Mouse (Mus musculus) midbrain, postnatal 0 days (tissue): ENCODE measurements around the gene Alg2. TPM values are rescaled to one million over a fixed set of nuclear protein-coding genes. Genes with fewer than 3 reads are reported as not detected.

Source experiments
- ATAC-seq: fragments of 200-750 bp; cut with Nextera tagmentation; 2 replicates; pipeline ENCODE4 v1.8.0; 2017; ENCODE audit warnings: moderate number of reproducible peaks, mild to moderate bottlenecking, moderate TSS enrichment, moderate library complexity; ENCODE audit not compliant: low FRiP score
- DNase-seq: peaks from one replicate; pipeline ENCODE4 v3.0.0-alpha.2; 2015; ENCODE audit warnings: low spot score
- H3K27ac ChIP-seq: fragments of 300-500 bp; sonication (generic); 2 replicates; pipeline ENCODE4 v1.5.1; 2014; ENCODE audit warnings: low read depth, mild to moderate bottlenecking, low read length, mixed read lengths
- H3K27me3 ChIP-seq: fragments of 300-500 bp; sonication (generic); 2 replicates; pipeline ENCODE4 v1.6.1; 2014; ENCODE audit warnings: low read length, control low read depth, mixed read lengths; ENCODE audit not compliant: insufficient read depth
- H3K36me3 ChIP-seq: fragments of 300-500 bp; sonication (generic); 2 replicates; pipeline ENCODE4 v1.6.1; 2014; ENCODE audit warnings: low read length, control low read depth, mixed read lengths; ENCODE audit not compliant: insufficient read depth
- H3K4me1 ChIP-seq: fragments of 300-500 bp; sonication (generic); 2 replicates; pipeline ENCODE4 v1.6.1; 2014; ENCODE audit warnings: mild to moderate bottlenecking, control low read depth, antibody characterized with exemption, low read length, mixed read lengths; ENCODE audit not compliant: insufficient read depth
- H3K4me2 ChIP-seq: fragments of 300-500 bp; sonication (generic); 2 replicates; pipeline ENCODE4 v1.6.1; 2014; ENCODE audit warnings: low read depth, mild to moderate bottlenecking, low read length, mixed read lengths; ENCODE audit not compliant: poor library complexity, severe bottlenecking
- H3K4me3 ChIP-seq: fragments of 300-500 bp; sonication (generic); 2 replicates; pipeline ENCODE4 v1.5.1; 2014; ENCODE audit warnings: low read depth, mild to moderate bottlenecking, low read length, moderate library complexity
- H3K9ac ChIP-seq: fragments of 300-500 bp; sonication (generic); replicated peaks from 2 replicates; pipeline ENCODE4 v1.6.1; 2014; ENCODE audit warnings: mild to moderate bottlenecking, low read length, moderate library complexity, mixed read lengths; ENCODE audit not compliant: poor library complexity, severe bottlenecking
- H3K9me3 ChIP-seq: fragments of 300-500 bp; sonication (generic); 2 replicates; pipeline ENCODE4 v1.6.1; 2016; ENCODE audit warnings: low read length, control low read depth
- CTCF ChIP-seq: IDR thresholded peaks from 2 replicates; pipeline ENCODE4 v1.5.1; 2016; ENCODE audit warnings: antibody characterized with exemption, mild to moderate bottlenecking
- WGBS: fragments of 180-500 bp; shearing (Covaris S2); extraction: QIAGEN DNeasy Blood & Tissue Kit; methylation state at CpG from one replicate; pipeline ENCODE4 v1.1.7; 2014; 5-methylcytosine and 5-hydroxymethylcytosine counted together
- polyA plus RNA-seq: library from polyadenylated mRNA; unstranded; fragments of >200 nt; fragmentation: Nextera tagmentation; extraction: Ambion mirVana; gene quantifications from 2 replicates; pipeline ENCODE4 v1.2.1, GENCODE M21; 2015
- total RNA-seq: library from RNA; depleted of rRNA; stranded (reverse); fragments of >200 nt; gene quantifications from 2 replicates; pipeline ENCODE4 v1.2.3, GENCODE M21; 2014

Alg2 gene
- total and polyA plus RNA-seq, 2 experiments from 2014 or later = 259 to 344 TPM

GRCm38 (mm10) chr4:47435131-47435530 is 39.0 kb downstream of the Alg2 start:
- Histone ChIP-seq H3K9ac (no peak overlapping the region), H3K4me1 (0 out of 2 replicates have a peak, but pooled peaks cover 3% of the 10 kb centered on the region), H3K36me3 (no peaks in the 10 kb centered on the region), H3K27ac (no peak overlapping the region), H3K9me3 (no peaks in the 10 kb centered on the region), H3K4me3 (no peak overlapping the region), H3K27me3 (no peaks in the 10 kb centered on the region), H3K4me2 (no peak overlapping the region)
- TF ChIP-seq CTCF = no peak
- DNase-seq (no peak), ATAC-seq (no peak)
- 56% methylated on average over 12 of the region's 12 CpGs for WGBS

GRCm38 (mm10) chr4:47432766-47433165 is 41.4 kb downstream of the Alg2 start:
- Histone ChIP-seq H3K27ac (no peak overlapping the region), H3K4me1 (0 out of 2 replicates have a peak, but pooled peaks cover 3% of the 10 kb centered on the region), H3K36me3 (no peaks in the 10 kb centered on the region), H3K4me3 (no peak overlapping the region), H3K9ac (no peak overlapping the region), H3K27me3 (no peaks in the 10 kb centered on the region), H3K9me3 (0 out of 2 replicates have a peak, but pooled peaks cover 5% of the 10 kb centered on the region), H3K4me2 (no peak overlapping the region)
- no peak for TF ChIP-seq CTCF
- 86% methylated on average over 7 of the region's 7 CpGs for WGBS
- ATAC-seq (no peak), DNase-seq (no peak)

GRCm38 (mm10) chr4:47431081-47431480 is 43.1 kb downstream of the Alg2 start:
- WGBS = 86% methylated on average over 5 of the region's 5 CpGs
- H3K4me2 ChIP-seq = no peak overlapping the region
- no peak for TF ChIP-seq CTCF

GRCm38 (mm10) chr4:47430557-47430956 is 43.6 kb downstream of the Alg2 start:
- no peak overlapping the region for H3K4me2 ChIP-seq
- 82% methylated on average over 6 of the region's 6 CpGs for WGBS
- ATAC-seq = no peak

More at GRCm38 (mm10) chr4:47431081-47431480, 43.1 kb downstream of the Alg2 start:
- Histone ChIP-seq H3K9ac (no peak overlapping the region), H3K9me3 (0 out of 2 replicates have a peak, but pooled peaks cover 5% of the 10 kb centered on the region), H3K27me3 (no peaks in the 10 kb centered on the region), H3K4me1 (no peaks in the 10 kb centered on the region), H3K27ac (no peak overlapping the region), H3K4me3 (no peak overlapping the region), H3K36me3 (no peaks in the 10 kb centered on the region)
- ATAC-seq (no peak), DNase-seq (no peak)

GRCm38 (mm10) chr4:47427606-47428005 is 46.5 kb downstream of the Alg2 start:
- no peak overlapping the region for H3K4me3 ChIP-seq
- no peak overlapping the region for H3K4me2 ChIP-seq
- no peak overlapping the region for H3K27ac ChIP-seq
- ATAC-seq = no peak
- no peaks in the 10 kb centered on the region for H3K27me3 ChIP-seq
- no peaks in the 10 kb centered on the region for H3K4me1 ChIP-seq
- no peak overlapping the region for H3K9ac ChIP-seq
- no peaks in the 10 kb centered on the region for H3K36me3 ChIP-seq
- no peak for TF ChIP-seq CTCF
- no peak for DNase-seq
- 0 out of 2 replicates have a peak, but pooled peaks cover 5% of the 10 kb centered on the region for H3K9me3 ChIP-seq
- 74% methylated on average over 3 of the region's 3 CpGs for WGBS

More at GRCm38 (mm10) chr4:47430557-47430956, 43.6 kb downstream of the Alg2 start:
- H3K36me3 ChIP-seq = no peaks in the 10 kb centered on the region
- no peak overlapping the region for H3K9ac ChIP-seq
- no peak for TF ChIP-seq CTCF
- 0 out of 2 replicates have a peak, but pooled peaks cover 5% of the 10 kb centered on the region for H3K9me3 ChIP-seq
- no peaks in the 10 kb centered on the region for H3K27me3 ChIP-seq
- H3K4me3 ChIP-seq = no peak overlapping the region
- DNase-seq = no peak
- H3K27ac ChIP-seq = no peak overlapping the region
- H3K4me1 ChIP-seq = no peaks in the 10 kb centered on the region

- TF ChIP-seq CTCF = no peak
- Histone ChIP-seq H3K9ac (no peak overlapping the region), H3K27me3 (no peaks in the 10 kb centered on the region), H3K4me2 (no peak overlapping the region), H3K27ac (no peak overlapping the region), H3K4me1 (no peaks in the 10 kb centered on the region), H3K4me3 (no peak overlapping the region), H3K9me3 (0 out of 2 replicates have a peak, but pooled peaks cover 5% of the 10 kb centered on the region), H3K36me3 (no peaks in the 10 kb centered on the region)
- WGBS = 90% methylated on average over 16 of the region's 16 CpGs
- no peak for ATAC-seq
- DNase-seq = no peak
Observed at GRCm38 (mm10) chr4:47425247-47425830, 48.8 kb downstream of the Alg2 start.
